Mouse (Mus musculus): Measurements from ENCODE around the gene Rnf212.
"Not testable (repeated sequence)": the region's sequence is repeated elsewhere in the genome, so short reads cannot be mapped to it uniquely, and the experiment has no call there.

Gene Rnf212

DNA sequence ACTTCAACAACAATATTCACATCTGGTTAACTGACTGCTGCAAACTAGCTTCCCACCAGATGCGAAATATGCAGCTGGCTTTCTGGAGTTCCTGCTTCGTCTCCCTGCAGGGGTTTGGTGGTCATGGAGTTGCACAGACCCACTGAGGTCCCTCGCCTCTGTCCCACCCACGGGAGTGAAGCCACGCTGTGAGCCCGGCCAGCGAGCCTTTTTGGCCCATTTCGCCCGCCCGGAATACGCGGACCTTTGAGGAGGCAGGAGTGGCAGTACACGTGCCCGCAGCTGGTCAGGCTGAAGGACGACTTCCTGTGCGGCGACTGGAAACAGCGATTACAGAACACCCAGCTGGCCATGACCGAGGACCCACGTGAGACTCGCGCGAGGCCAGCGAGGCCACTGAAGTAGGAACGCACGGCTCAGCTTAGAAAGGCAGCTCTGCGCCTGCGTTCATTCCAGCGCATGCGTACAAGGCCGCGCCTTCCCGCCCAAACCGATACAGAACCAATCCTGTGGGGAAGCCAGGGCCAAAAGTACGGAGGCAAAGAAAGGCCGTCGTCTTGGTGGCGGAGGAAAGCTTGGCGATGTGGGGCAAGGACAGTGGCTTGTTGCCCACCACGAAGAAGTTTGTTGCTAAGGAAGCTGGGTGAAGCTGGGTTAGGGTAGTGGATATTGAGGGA lies at the start of gene Rnf212:
Gene Rnf212, minus strand, starts transcription at position 353 of the 677 bp plus-strand sequence.
- in situ Hi-C loops (cut with MboI; ENCODE audit: low sequenced_read_pairs): no loop called here

DNA sequence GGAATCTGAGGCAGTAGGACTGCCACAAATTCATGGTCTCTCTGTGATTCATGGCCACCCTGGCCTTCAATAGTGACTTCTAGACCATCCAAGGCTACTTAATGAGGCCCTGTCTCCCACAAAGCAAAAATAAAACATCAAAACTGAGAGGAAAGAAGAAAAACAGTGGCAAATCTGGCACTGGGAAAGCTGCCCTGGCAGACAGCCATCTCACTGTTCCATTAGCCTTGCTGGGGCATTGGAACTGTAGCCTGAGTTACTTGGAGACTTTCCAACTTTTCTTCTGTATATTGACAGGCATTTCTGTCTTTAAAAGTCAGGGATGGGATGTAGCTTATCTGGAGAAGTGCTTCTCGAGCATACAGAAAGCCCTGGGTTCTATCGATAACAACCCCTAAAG lies 48.5 kb upstream of the Rnf212 start:
- in situ Hi-C loops (cut with MboI; ENCODE audit: low sequenced_read_pairs): no loop called here

DNA sequence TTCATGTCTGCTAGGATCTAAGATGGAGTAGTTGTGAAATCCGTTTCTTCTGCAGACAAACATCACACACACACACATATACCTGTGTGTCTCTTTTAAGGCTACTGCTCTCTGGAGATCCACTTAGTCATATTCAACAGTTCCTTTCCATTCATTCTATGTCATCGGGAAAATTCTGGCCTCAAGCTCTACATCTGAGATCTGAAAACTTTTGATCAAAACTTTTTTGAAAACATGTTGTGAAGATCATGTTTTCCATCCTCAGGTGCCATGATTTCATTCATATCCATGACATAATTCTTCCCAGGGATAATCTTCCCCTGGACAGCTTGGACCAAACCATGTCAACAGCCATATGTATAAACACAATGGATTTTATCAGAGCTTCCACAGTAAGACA lies 34.0 kb upstream of the Rnf212 start, which contains the start of gene Vmn2r8:
Gene Vmn2r8, minus strand, starts transcription at position 101 of the 400 bp plus-strand sequence.
- in situ Hi-C loops (cut with MboI; ENCODE audit: low sequenced_read_pairs): not testable (repeated sequence)

GRCm38 (mm10) chr5:108803646-108804045 lies 28.9 kb upstream of the Rnf212 start:
- in situ Hi-C loops (cut with MboI; ENCODE audit: low sequenced_read_pairs): no loop called here

GRCm38 (mm10) chr5:108795263-108795662 lies 20.5 kb upstream of the Rnf212 start, which contains the start of gene Tmed11:
TSS of gene Tmed11 (minus strand) at chr5:108795363.
- in situ Hi-C loops (cut with MboI; ENCODE audit: low sequenced_read_pairs): not testable (repeated sequence)

- in situ Hi-C loops (cut with MboI; ENCODE audit: low sequenced_read_pairs): not testable (repeated sequence)
Observed at GRCm38 (mm10) chr5:108790385-108790784, 15.6 kb upstream of the Rnf212 start.

DNA sequence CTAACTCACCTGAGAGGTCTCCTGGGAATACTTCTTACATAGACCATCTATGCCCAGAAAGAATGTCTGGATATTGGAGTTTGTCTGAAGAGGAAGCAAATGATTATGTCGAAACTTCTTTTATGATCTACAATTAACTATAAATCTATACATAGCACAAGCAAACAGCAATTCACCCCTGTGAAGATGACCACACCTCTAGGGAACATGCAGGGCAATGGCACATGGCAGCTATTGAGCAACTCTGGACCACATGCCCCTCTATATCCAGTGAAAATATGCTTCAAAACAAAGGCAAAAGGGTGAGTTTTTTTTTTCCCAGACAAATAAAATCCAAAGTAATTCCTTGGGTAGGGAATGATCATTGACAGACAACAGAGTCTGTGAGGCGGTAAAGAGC lies 14.8 kb downstream of the Rnf212 start:
- in situ Hi-C loops (cut with MboI; ENCODE audit: low sequenced_read_pairs): no loop called here

- in situ Hi-C loops (cut with MboI; ENCODE audit: low sequenced_read_pairs): no loop called here
Observed at GRCm38 (mm10) chr5:108758396-108758795, 16.4 kb downstream of the Rnf212 start.

GRCm38 (mm10) chr5:108751258-108751657 lies 23.5 kb downstream of the Rnf212 start:
- in situ Hi-C loops (cut with MboI; ENCODE audit: low sequenced_read_pairs): not testable (repeated sequence)

- in situ Hi-C loops (cut with MboI; ENCODE audit: low sequenced_read_pairs): no loop called here
Observed at GRCm38 (mm10) chr5:108750328-108751210, 24.2 kb downstream of the Rnf212 start.

- in situ Hi-C loops (cut with MboI; ENCODE audit: low sequenced_read_pairs): no loop called here
Observed at GRCm38 (mm10) chr5:108744629-108745028, 30.2 kb downstream of the Rnf212 start.

DNA sequence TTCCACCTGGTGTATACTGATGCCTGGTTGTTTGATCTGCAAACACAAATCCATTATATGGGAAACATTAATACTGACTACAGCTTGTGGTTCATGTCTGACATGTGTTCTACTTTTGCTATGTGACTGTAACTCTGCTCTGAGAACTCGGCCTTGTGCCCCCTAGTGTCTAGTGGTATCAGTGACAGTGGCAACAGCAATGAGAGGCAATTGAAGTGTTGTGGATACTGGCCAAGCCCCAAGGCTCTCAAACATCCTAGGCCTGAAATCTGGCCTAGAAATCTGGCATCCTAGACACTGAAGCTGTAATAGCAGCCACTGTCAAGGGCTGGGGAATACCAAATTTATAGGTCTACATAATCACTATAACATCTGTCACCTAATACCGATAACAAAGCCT lies 30.9 kb downstream of the Rnf212 start:
- in situ Hi-C loops (cut with MboI; ENCODE audit: low sequenced_read_pairs): no loop called here

DNA sequence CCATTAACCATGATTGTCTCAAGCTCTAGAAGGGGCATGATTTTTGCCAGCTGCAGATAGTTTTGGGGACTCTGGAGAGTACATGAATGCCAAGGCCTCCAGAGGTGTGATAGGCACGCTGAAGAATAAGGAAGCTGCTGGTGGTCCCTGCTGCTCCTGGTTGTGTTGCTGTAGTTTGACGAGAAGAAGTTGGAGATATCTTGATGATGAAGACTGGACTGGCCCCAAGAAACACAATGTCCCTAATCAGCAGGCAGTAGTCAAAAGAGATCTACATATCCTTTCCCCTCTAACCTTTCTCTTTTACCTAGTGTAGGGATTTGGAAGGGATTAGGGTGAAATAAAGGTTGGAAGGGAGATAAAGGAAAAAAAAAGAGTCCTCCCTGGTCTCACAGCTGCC lies 32.2 kb downstream of the Rnf212 start:
- in situ Hi-C loops (cut with MboI; ENCODE audit: low sequenced_read_pairs): no loop called here

DNA sequence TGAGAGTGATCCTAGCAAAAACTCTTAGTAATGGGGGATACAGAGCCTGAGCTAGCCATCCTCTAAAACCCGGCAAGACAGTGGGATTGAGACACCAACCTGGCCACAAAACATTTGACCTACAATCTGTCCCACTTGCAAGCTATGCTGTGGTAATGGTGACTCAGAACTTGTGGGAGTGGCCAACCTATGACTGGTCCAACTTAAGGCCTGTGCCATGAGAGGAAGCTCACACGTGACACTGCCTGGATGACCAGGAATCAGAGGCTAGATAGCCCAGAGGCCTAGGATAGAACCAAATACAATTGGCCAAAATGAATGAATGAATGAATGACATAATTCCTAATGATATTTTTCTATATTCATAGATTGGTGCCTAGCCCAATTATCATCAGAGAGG lies 32.9 kb downstream of the Rnf212 start:
- in situ Hi-C loops (cut with MboI; ENCODE audit: low sequenced_read_pairs): no loop called here

GRCm38 (mm10) chr5:108727425-108727824 lies 47.4 kb downstream of the Rnf212 start:
- in situ Hi-C loops (cut with MboI; ENCODE audit: low sequenced_read_pairs): no loop called here

- in situ Hi-C loops (cut with MboI; ENCODE audit: low sequenced_read_pairs): no loop called here
Observed at GRCm38 (mm10) chr5:108726557-108727248, 48.1 kb downstream of the Rnf212 start.

GRCm38 (mm10) chr5:108724006-108724405 lies 50.8 kb downstream of the Rnf212 start:
- in situ Hi-C loops (cut with MboI; ENCODE audit: low sequenced_read_pairs): no loop called here

- in situ Hi-C loops (cut with MboI; ENCODE audit: low sequenced_read_pairs): no loop called here
Observed at GRCm38 (mm10) chr5:108719761-108720160, 55.0 kb downstream of the Rnf212 start.

DNA sequence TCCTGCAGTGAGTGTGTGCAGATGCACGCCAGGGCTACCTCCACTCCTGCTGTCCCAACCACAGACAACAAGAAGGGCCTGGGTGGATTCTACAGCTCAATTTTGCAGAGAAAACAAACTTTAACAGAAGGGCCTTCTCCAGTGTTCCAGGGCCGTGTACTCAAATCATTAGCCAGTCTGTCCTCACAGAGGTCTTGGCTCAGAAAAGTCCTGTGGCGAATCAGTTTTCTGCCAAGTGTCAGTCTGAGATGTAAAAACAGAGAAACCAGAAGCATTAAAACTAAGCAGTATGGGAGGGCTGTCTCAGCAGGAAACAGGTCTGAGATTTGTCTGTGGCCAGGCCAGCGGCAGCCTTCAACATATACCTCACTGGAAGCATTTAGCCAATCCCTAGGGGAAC lies 56.7 kb downstream of the Rnf212 start:
- in situ Hi-C loops (cut with MboI; ENCODE audit: low sequenced_read_pairs): no loop called here

- in situ Hi-C loops (cut with MboI; ENCODE audit: low sequenced_read_pairs): no loop called here
Observed at GRCm38 (mm10) chr5:108715974-108716373, 58.8 kb downstream of the Rnf212 start.

- in situ Hi-C loops (cut with MboI; ENCODE audit: low sequenced_read_pairs): no loop called here
Observed at GRCm38 (mm10) chr5:108714149-108714548, 60.6 kb downstream of the Rnf212 start.

Data from CH12F3 (cell line).